Mouse (Mus musculus) cerebellum, adult 2 months (tissue): Measurements from ENCODE around the gene Hoxb3.

Experiments used
- CTCF ChIP-seq: fragments of 200-500 bp; IDR thresholded peaks from 2 replicates; pipeline ENCODE4 v1.5.1; 2011; ENCODE audit warnings: low read depth, mild to moderate bottlenecking, control low read depth, low read length, moderate library complexity, borderline replicate concordance; ENCODE audit not compliant: insufficient read depth
- POLR2A ChIP-seq: fragments of 200-500 bp; IDR thresholded peaks from 2 replicates; pipeline ENCODE4 v1.6.1; 2011; ENCODE audit warnings: low read length, control low read depth, borderline replicate concordance; ENCODE audit not compliant: insufficient read depth

GRCm38 (mm10) chr11:96304381-96305195 is 18.5 kb upstream of the Hoxb3 start:
- TF ChIP-seq CTCF = no peak
- no peak for TF ChIP-seq POLR2A
